In genomic region chrX:137923490-137923889, GRCm38 (mm10) we compare ENCODE assay signal across 16 mouse cellular contexts.
"Had no signal": no experiment of that assay in that cellular context is flagged by ENCODE, and none has a peak within 500 bp of the region (broad histone marks: within the 10 kb centered on the region; RNA-seq: fewer than 3 reads in every experiment).

No protein-coding gene starts in this region.

- H3K9me3 ChIP-seq: neural tube, embryonic 13.5 days; neural tube, embryonic 15.5 days; stomach, embryonic 15.5 days had no signal

- H3K36me3 ChIP-seq: neural tube, embryonic 13.5 days; neural tube, embryonic 15.5 days; stomach, embryonic 15.5 days had no signal

- H3K4me3 ChIP-seq: neural tube, embryonic 13.5 days; neural tube, embryonic 15.5 days; stomach, embryonic 15.5 days had no signal

- H3K9ac ChIP-seq: neural tube, embryonic 13.5 days; neural tube, embryonic 15.5 days; stomach, embryonic 15.5 days had no signal

- H3K4me1 ChIP-seq: neural tube, embryonic 13.5 days; neural tube, embryonic 15.5 days; stomach, embryonic 15.5 days had no signal

- H3K4me2 ChIP-seq: neural tube, embryonic 13.5 days; neural tube, embryonic 15.5 days; stomach, embryonic 15.5 days had no signal

- DNase-seq: retina, postnatal 1 day; right cerebral cortex, adult 18-20 months; right cerebral cortex, postnatal 14 days; right cerebral cortex, postnatal 25 days; right cerebral cortex, postnatal 4 days; spleen, adult 18-20 months; thymus, adult 18-20 months; thymus, adult 2 months; thymus, postnatal 14 days; thymus, postnatal 25 days; thymus, postnatal 36 days; thymus, postnatal 4 days had no signal

- H3K27me3 ChIP-seq: neural tube, embryonic 13.5 days; neural tube, embryonic 15.5 days; stomach, embryonic 15.5 days had no signal

- H3K27ac ChIP-seq: neural tube, embryonic 13.5 days; neural tube, embryonic 15.5 days; stomach, embryonic 15.5 days; stomach, postnatal 0 days had no signal
